ENCODE assay signal across 17 mouse cellular contexts in the genomic region with DNA sequence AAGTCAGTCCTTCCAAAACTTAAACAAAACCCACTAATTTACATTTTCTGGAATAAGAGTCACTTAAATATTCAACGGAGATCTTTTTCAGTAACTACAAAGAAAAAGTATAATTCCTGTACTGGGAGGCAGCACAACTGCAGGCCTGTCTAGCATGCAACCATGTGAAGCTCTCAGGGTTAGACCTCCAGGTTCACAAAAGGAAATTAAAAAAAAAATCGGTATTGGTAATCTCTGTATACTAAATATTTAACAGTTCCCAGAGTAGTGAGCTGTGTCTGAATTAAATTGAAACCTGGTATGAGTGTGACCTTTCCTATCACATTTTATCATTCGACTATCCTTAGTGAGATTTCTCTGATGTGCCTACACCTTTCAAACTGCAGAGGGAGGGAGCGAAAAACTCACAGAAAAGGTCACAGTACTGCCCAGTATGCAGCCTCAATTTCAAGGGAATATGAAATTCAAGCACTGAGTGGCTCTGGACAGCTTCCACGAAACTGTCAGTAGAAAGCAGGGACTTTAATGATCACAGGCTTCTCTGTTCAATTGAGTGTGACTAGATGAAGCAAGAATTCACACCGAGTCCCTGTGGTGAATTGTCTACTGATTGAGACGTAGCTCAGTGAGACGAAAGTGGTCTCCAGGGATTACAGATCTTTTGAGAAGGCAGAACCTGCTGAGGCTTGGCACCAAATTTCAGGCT.
A peak's percentile ranks its signal among the peaks of the same experiment; 100 is the strongest.
DNase-seq lines count a peak whose midpoint lies in the region; ATAC-seq lines count a peak whose summit lies in the region.
"Had no signal": no experiment of that assay in that cellular context is flagged by ENCODE, and none has a peak within 500 bp of the region (broad histone marks: within the 10 kb centered on the region; RNA-seq: fewer than 3 reads in every experiment).

No protein-coding gene starts in this region.

- DNase-seq in embryonic facial prominence, embryonic 14.5 days (ENCODE audit: low spot score) = peak; percentile 10
- DNase-seq in embryonic facial prominence, embryonic 10.5 days (ENCODE audit: low spot score) = no peak
- peak; percentile 77 for DNase-seq in Muller cell, postnatal 12 days (ENCODE audit: inconsistent ontology term)
- peak; percentile 69 for DNase-seq in midbrain, embryonic 14.5 days
- no peak for DNase-seq in urinary bladder, adult 2 months (ENCODE audit: low spot score)
- no peak for DNase-seq in urinary bladder, postnatal 25 days (ENCODE audit: low spot score)
- DNase-seq: cerebellum, adult 8-10 months; heart, adult 11 months; lung, postnatal 10 days; right cerebral cortex, postnatal 4 days had no signal

- WGBS in embryonic facial prominence, embryonic 14.5 days = 61% methylated on average over 8 of the region's 8 CpGs
- WGBS in embryonic facial prominence, embryonic 10.5 days = 73% methylated on average over 8 of the region's 8 CpGs
- WGBS in hindbrain, embryonic 12.5 days = 51% methylated on average over 8 of the region's 8 CpGs
- 24% methylated on average over 8 of the region's 8 CpGs for WGBS in midbrain, embryonic 14.5 days

- no peaks in the 10 kb centered on the region for H3K27me3 ChIP-seq in embryonic facial prominence, embryonic 14.5 days (replicated peaks; ENCODE audit: control insufficient read depth, insufficient read depth, low read length)
- H3K27me3 ChIP-seq in embryonic facial prominence, embryonic 10.5 days (replicated peaks; ENCODE audit: low read depth, poor library complexity, severe bottlenecking) = no peaks in the 10 kb centered on the region
- H3K27me3 ChIP-seq in hindbrain, embryonic 12.5 days = no peaks in the 10 kb centered on the region
- H3K27me3 ChIP-seq in midbrain, embryonic 14.5 days (ENCODE audit: control insufficient read depth, insufficient read depth, low read length) = no peaks in the 10 kb centered on the region
- H3K27me3 ChIP-seq: kidney, embryonic 15.5 days; limb, embryonic 12.5 days; liver, embryonic 15.5 days had no signal

- H3K9me3 ChIP-seq in embryonic facial prominence, embryonic 14.5 days (ENCODE audit: control insufficient read depth, low read length) = no peaks in the 10 kb centered on the region
- no peaks in the 10 kb centered on the region for H3K9me3 ChIP-seq in embryonic facial prominence, embryonic 10.5 days
- no peaks in the 10 kb centered on the region for H3K9me3 ChIP-seq in hindbrain, embryonic 12.5 days (replicated peaks)
- peaks cover 7% of the 10 kb centered on the region; the same call in 1 of the 2 replicates for H3K9me3 ChIP-seq in midbrain, embryonic 14.5 days (ENCODE audit: control insufficient read depth, low read length)
- H3K9me3 ChIP-seq: kidney, embryonic 15.5 days; limb, embryonic 12.5 days; liver, embryonic 15.5 days had no signal

- no peak overlapping the region for H3K27ac ChIP-seq in embryonic facial prominence, embryonic 14.5 days (replicated peaks; ENCODE audit: low read depth, low read length)
- H3K27ac ChIP-seq in embryonic facial prominence, embryonic 10.5 days (replicated peaks) = no peak overlapping the region
- H3K27ac ChIP-seq in hindbrain, embryonic 12.5 days = no peak overlapping the region
- H3K27ac ChIP-seq in midbrain, embryonic 14.5 days (replicated peaks; ENCODE audit: low read depth, low read length) = no peak overlapping the region
- H3K27ac ChIP-seq: kidney, embryonic 15.5 days; limb, embryonic 12.5 days; liver, embryonic 15.5 days had no signal

- no peak for ATAC-seq in embryonic facial prominence, embryonic 14.5 days (ENCODE audit: low read depth)
- ATAC-seq in hindbrain, embryonic 12.5 days (ENCODE audit: low FRiP score) = peak; percentile 67; the same call in 1 of the 2 replicates
- ATAC-seq in midbrain, embryonic 14.5 days (ENCODE audit: low FRiP score, low TSS enrichment) = peak; percentile 84
- no peak for ATAC-seq in megakaryocyte progenitor cell, adult 5-6 weeks (replicated peaks; ENCODE audit: poor library complexity)
- ATAC-seq: Patski had no signal

- H3K4me3 ChIP-seq in embryonic facial prominence, embryonic 14.5 days (ENCODE audit: low read depth, low read length) = no peak overlapping the region
- H3K4me3 ChIP-seq in embryonic facial prominence, embryonic 10.5 days = no peak overlapping the region
- H3K4me3 ChIP-seq in hindbrain, embryonic 12.5 days = no peak overlapping the region
- no peak overlapping the region for H3K4me3 ChIP-seq in midbrain, embryonic 14.5 days (replicated peaks; ENCODE audit: low read depth, low read length)
- H3K4me3 ChIP-seq: erythroblast, embryonic 14.5 days; kidney, embryonic 15.5 days; limb, embryonic 12.5 days; liver, embryonic 15.5 days had no signal

- H3K4me2 ChIP-seq in embryonic facial prominence, embryonic 14.5 days (ENCODE audit: low read depth, low read length) = no peak overlapping the region
- H3K4me2 ChIP-seq in hindbrain, embryonic 12.5 days (replicated peaks) = no peak overlapping the region
- no peak overlapping the region for H3K4me2 ChIP-seq in midbrain, embryonic 14.5 days (ENCODE audit: low read length)
- H3K4me2 ChIP-seq: kidney, embryonic 15.5 days; limb, embryonic 12.5 days; liver, embryonic 15.5 days had no signal

- no peaks in the 10 kb centered on the region for H3K4me1 ChIP-seq in embryonic facial prominence, embryonic 14.5 days (ENCODE audit: control insufficient read depth, insufficient read depth, low read length)
- H3K4me1 ChIP-seq in embryonic facial prominence, embryonic 10.5 days = no peaks in the 10 kb centered on the region
- no peaks in the 10 kb centered on the region for H3K4me1 ChIP-seq in hindbrain, embryonic 12.5 days
- H3K4me1 ChIP-seq in midbrain, embryonic 14.5 days (ENCODE audit: control insufficient read depth, insufficient read depth, low read length) = no peaks in the 10 kb centered on the region
- H3K4me1 ChIP-seq: kidney, embryonic 15.5 days; limb, embryonic 12.5 days; liver, embryonic 15.5 days had no signal

- H3K9ac ChIP-seq in embryonic facial prominence, embryonic 14.5 days (ENCODE audit: low read depth, low read length) = no peak overlapping the region
- no peak overlapping the region for H3K9ac ChIP-seq in hindbrain, embryonic 12.5 days
- H3K9ac ChIP-seq in midbrain, embryonic 14.5 days (replicated peaks; ENCODE audit: low read length) = no peak overlapping the region
- H3K9ac ChIP-seq: kidney, embryonic 15.5 days; limb, embryonic 12.5 days; liver, embryonic 15.5 days had no signal

- H3K36me3 ChIP-seq in embryonic facial prominence, embryonic 14.5 days (ENCODE audit: control insufficient read depth, insufficient read depth, low read length) = no peaks in the 10 kb centered on the region
- no peaks in the 10 kb centered on the region for H3K36me3 ChIP-seq in embryonic facial prominence, embryonic 10.5 days (replicated peaks)
- no peaks in the 10 kb centered on the region for H3K36me3 ChIP-seq in hindbrain, embryonic 12.5 days
- H3K36me3 ChIP-seq in midbrain, embryonic 14.5 days (ENCODE audit: control insufficient read depth, insufficient read depth, low read length) = no peaks in the 10 kb centered on the region
- H3K36me3 ChIP-seq: kidney, embryonic 15.5 days; limb, embryonic 12.5 days; liver, embryonic 15.5 days had no signal

Comparison
In these comparisons a context has a peak if more than half of its experiments do, and no peak if none do; other contexts are left out.
1. DNase-seq: peak in embryonic facial prominence, embryonic 14.5 days (single experiment), Muller cell, postnatal 12 days (single experiment) and midbrain, embryonic 14.5 days (single experiment); none in embryonic facial prominence, embryonic 10.5 days (single experiment), urinary bladder, adult 2 months (single experiment) and urinary bladder, postnatal 25 days (single experiment).
2. ATAC-seq: peak in hindbrain, embryonic 12.5 days (single experiment) and midbrain, embryonic 14.5 days (single experiment); none in embryonic facial prominence, embryonic 14.5 days (single experiment) and megakaryocyte progenitor cell, adult 5-6 weeks (single experiment).